Mouse (Mus musculus) forebrain, embryonic 16.5 days (tissue): ENCODE results near the gene Cstf3. TPM values are rescaled to one million over a fixed set of nuclear protein-coding genes. Genes with fewer than 3 reads are reported as not detected.

ENCODE experiments used
- ATAC-seq: fragments of 200-750 bp; cut with Nextera tagmentation; 2 replicates; pipeline ENCODE4 v1.8.0; 2017; ENCODE audit warnings: mild to moderate bottlenecking, moderate library complexity
- H3K27ac ChIP-seq: fragments of 300-500 bp; sonication (generic); 2 replicates; pipeline ENCODE4 v1.5.1; 2014; ENCODE audit warnings: low read length, control low read depth
- H3K27me3 ChIP-seq: fragments of 300-500 bp; sonication (generic); replicated peaks from 2 replicates; pipeline ENCODE4 v1.6.1; 2014; ENCODE audit warnings: low read length; ENCODE audit not compliant: control insufficient read depth, insufficient read depth
- H3K36me3 ChIP-seq: fragments of 300-500 bp; sonication (generic); 2 replicates; pipeline ENCODE4 v1.6.1; 2014; ENCODE audit not compliant: control insufficient read depth, insufficient read depth
- H3K4me1 ChIP-seq: fragments of 300-500 bp; sonication (generic); replicated peaks from 2 replicates; pipeline ENCODE4 v1.6.1; 2014; ENCODE audit warnings: low read length; ENCODE audit not compliant: control insufficient read depth, insufficient read depth
- H3K4me2 ChIP-seq: fragments of 300-500 bp; sonication (generic); 2 replicates; pipeline ENCODE4 v1.6.1; 2014; ENCODE audit warnings: mild to moderate bottlenecking, low read length, control low read depth
- H3K4me3 ChIP-seq: fragments of 300-500 bp; sonication (generic); replicated peaks from 2 replicates; pipeline ENCODE4 v1.5.1; 2014; ENCODE audit warnings: mild to moderate bottlenecking, low read length, control low read depth
- H3K9ac ChIP-seq: fragments of 300-500 bp; sonication (generic); replicated peaks from 2 replicates; pipeline ENCODE4 v1.6.1; 2014; ENCODE audit warnings: low read depth, low read length, control low read depth
- H3K9me3 ChIP-seq: fragments of 300-500 bp; sonication (generic); 2 replicates; pipeline ENCODE4 v1.6.1; 2016; ENCODE audit warnings: low read length; ENCODE audit not compliant: control insufficient read depth
- WGBS: fragments of 180-500 bp; shearing (Covaris S2); extraction: QIAGEN DNeasy Blood & Tissue Kit; methylation state at CpG from one replicate; pipeline ENCODE4 v1.1.7; 2014; 5-methylcytosine and 5-hydroxymethylcytosine counted together
- polyA plus RNA-seq: library from polyadenylated mRNA; unstranded; fragments of >200 nt; fragmentation: Nextera tagmentation; extraction: Ambion mirVana; gene quantifications from 2 replicates; pipeline ENCODE4 v1.2.1, GENCODE M21; 2015

Gene Cstf3
- polyA plus RNA-seq, 1 experiment from 2014 or later = 114 TPM

- Histone ChIP-seq H3K9me3 (no peaks in the 10 kb centered on the region), H3K27ac (no peak overlapping the region), H3K27me3 (no peaks in the 10 kb centered on the region), H3K4me2 (no peak overlapping the region), H3K4me3 (no peak overlapping the region), H3K9ac (no peak overlapping the region), H3K36me3 (no peaks in the 10 kb centered on the region), H3K4me1 (peaks cover 8% of the 10 kb centered on the region)
- no peak for ATAC-seq
- WGBS = 82% methylated on average over 5 of the region's 5 CpGs
Observed at GRCm38 (mm10) chr2:104576216-104576615, 14.1 kb upstream of the Cstf3 start.

DNA sequence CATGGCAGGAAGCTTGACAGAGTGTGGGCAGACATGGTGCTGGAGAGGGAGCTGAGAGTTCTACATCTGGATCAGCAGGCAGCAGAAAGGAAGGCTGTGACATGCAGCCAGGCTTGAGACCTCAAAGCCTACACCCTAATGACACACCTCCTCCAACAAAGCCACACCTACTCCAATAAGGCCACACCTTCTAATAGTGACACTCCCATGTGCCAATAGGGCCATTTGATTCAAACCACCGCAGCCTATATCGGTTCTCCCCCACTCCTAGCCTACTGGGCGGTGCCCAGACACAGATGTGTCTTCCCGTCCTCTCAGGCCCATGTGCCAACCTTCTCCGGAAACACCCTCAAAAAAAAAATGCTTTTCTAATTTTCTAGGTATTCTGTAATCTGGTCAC is 12.3 kb upstream of the Cstf3 start:
- 73% methylated on average over 5 of the region's 5 CpGs for WGBS
- no peak for ATAC-seq

DNA sequence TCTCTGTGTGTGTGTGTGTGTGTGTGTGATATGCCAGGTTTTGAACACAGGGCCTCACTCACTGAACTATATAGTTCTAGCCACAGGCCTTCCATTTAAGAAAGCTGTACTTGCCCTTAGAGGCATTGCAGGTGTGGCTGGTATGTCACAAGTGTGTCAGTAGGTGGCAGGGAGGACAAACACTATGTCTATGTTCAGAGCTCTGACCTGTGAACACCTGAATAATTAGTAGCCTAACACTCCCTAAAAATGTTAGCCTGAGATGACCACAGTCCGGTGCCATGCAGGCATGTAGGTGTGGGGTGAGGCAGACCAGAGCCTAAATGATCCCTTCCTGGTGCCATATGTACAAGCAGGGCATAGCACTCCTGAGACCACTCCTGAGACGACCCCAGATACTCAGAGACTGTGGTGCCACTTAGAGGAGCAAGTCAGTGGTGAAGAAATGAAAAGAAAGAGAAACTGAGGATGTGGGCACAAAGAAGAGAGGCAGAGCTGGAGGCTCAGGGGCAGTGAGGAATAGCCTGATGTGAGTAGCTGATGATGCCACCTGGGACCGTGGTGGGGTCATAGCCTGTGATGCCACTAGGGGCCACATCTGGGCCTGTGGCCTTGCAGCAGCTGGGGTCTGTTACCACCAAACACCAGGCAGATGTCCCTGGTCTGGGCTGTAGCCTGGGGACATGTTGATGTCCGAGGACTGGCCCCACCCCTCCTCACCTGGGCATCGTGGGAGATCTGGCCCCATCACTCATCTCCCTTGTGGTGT is 11.3 kb upstream of the Cstf3 start:
- Histone ChIP-seq H3K4me1 (no peaks in the 10 kb centered on the region), H3K9me3 (no peaks in the 10 kb centered on the region), H3K36me3 (no peaks in the 10 kb centered on the region), H3K4me2 (no peak overlapping the region), H3K4me3 (no peak overlapping the region), H3K9ac (no peak overlapping the region), H3K27me3 (no peaks in the 10 kb centered on the region), H3K27ac (no peak overlapping the region)
- 84% methylated on average over 5 of the region's 5 CpGs for WGBS
- no peak for ATAC-seq

More for the DNA sequence above, 12.3 kb upstream of the Cstf3 start:
- Histone ChIP-seq H3K27me3 (no peaks in the 10 kb centered on the region), H3K4me3 (no peak overlapping the region), H3K27ac (no peak overlapping the region), H3K36me3 (no peaks in the 10 kb centered on the region), H3K4me1 (peaks cover under 1% of the 10 kb centered on the region), H3K4me2 (no peak overlapping the region), H3K9me3 (no peaks in the 10 kb centered on the region), H3K9ac (no peak overlapping the region)

DNA sequence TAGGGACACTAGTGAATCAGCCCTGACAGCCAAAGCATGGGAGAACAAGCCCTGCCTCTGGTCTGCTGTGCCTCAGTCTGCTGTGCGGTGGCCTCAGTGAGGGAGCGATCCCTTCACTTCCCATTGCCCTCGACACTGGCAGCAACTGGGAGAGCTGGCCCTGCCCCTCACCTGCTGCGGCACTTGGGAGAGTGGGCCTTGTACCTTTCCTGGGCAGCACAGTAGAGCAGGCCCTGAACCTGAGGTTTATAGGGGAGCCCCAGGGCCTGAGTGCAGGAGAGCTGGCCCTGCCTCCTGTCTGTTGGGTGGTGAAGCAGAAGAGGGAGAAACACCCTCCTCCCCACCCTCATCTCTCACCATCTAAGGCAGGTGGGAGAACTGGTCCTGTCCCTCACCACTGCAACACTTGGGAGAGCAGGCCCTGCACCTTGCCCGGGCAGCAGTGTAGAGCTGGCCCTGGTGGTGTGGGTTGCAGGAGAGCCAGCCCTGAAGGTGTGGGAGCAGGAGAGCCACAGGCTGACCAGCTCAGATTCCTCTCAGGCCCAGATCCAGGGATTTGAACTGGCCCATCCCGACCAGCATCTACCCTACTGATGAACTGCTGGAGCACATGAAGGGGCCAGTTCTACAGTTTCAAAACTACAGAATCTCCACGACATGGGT is 10.4 kb upstream of the Cstf3 start:
- Histone ChIP-seq H3K27me3 (no peaks in the 10 kb centered on the region), H3K9ac (no peak overlapping the region), H3K9me3 (no peaks in the 10 kb centered on the region), H3K4me1 (no peaks in the 10 kb centered on the region), H3K36me3 (no peaks in the 10 kb centered on the region), H3K27ac (no peak overlapping the region), H3K4me3 (no peak overlapping the region), H3K4me2 (no peak overlapping the region)
- no peak for ATAC-seq
- 85% methylated on average over 7 of the region's 7 CpGs for WGBS

- no peak for ATAC-seq
- Histone ChIP-seq H3K27ac (no peak overlapping the region), H3K4me1 (no peaks in the 10 kb centered on the region), H3K9ac (no peak overlapping the region), H3K4me2 (no peak overlapping the region), H3K4me3 (no peak overlapping the region), H3K27me3 (no peaks in the 10 kb centered on the region), H3K36me3 (no peaks in the 10 kb centered on the region), H3K9me3 (no peaks in the 10 kb centered on the region)
- 52% methylated on average over 9 of the region's 9 CpGs for whole genome bisulfite sequencing
Observed at GRCm38 (mm10) chr2:104581281-104581879, 8.9 kb upstream of the Cstf3 start.

DNA sequence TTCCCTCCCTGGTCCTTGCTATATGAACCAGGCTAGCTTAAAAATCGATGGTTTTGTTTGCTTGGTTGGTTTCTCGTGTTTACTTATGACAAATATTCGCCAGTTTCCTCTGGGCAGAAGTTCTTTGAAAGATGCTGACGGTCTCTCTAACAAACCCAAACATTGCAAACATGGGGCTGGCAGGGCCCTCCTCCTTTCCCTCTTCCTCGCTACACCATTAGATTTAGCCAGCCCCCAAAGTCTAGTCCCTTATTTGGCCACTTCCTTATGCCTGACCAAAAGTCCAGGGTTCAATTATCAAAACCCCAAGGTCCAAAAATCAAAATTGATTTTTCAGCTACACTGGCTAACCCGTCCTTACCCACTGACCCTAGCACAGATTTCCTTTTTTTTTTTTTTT is 7.3 kb upstream of the Cstf3 start:
- no peak overlapping the region for H3K9ac ChIP-seq
- no peaks in the 10 kb centered on the region for H3K36me3 ChIP-seq
- no peak overlapping the region for H3K4me2 ChIP-seq
- no peak overlapping the region for H3K27ac ChIP-seq
- H3K27me3 ChIP-seq = no peaks in the 10 kb centered on the region
- no peaks in the 10 kb centered on the region for H3K4me1 ChIP-seq
- no peak overlapping the region for H3K4me3 ChIP-seq
- no peak for ATAC-seq
- H3K9me3 ChIP-seq = no peaks in the 10 kb centered on the region
- WGBS = 80% methylated on average over 6 of the region's 6 CpGs

GRCm38 (mm10) chr2:104584226-104584625 is 6.1 kb upstream of the Cstf3 start:
- no peaks in the 10 kb centered on the region for H3K27me3 ChIP-seq
- H3K36me3 ChIP-seq = no peaks in the 10 kb centered on the region
- H3K4me1 ChIP-seq = peaks cover 2% of the 10 kb centered on the region
- no peak overlapping the region for H3K4me3 ChIP-seq
- H3K27ac ChIP-seq = no peak overlapping the region
- H3K9me3 ChIP-seq = no peaks in the 10 kb centered on the region
- H3K9ac ChIP-seq = no peak overlapping the region
- WGBS = 73% methylated on average over 7 of the region's 7 CpGs
- no peak overlapping the region for H3K4me2 ChIP-seq
- no peak for ATAC-seq

- no peaks in the 10 kb centered on the region for H3K9me3 ChIP-seq
- H3K4me2 ChIP-seq = no peak overlapping the region
- no peaks in the 10 kb centered on the region for H3K27me3 ChIP-seq
- H3K9ac ChIP-seq = no peak overlapping the region
- WGBS = 51% methylated on average over 2 of the region's 2 CpGs
- peaks cover 6% of the 10 kb centered on the region for H3K4me1 ChIP-seq
- H3K4me3 ChIP-seq = no peak overlapping the region
- ATAC-seq = no peak
- no peaks in the 10 kb centered on the region for H3K36me3 ChIP-seq
- H3K27ac ChIP-seq = no peak overlapping the region
Observed at GRCm38 (mm10) chr2:104585645-104586044, 4.7 kb upstream of the Cstf3 start.

GRCm38 (mm10) chr2:104588552-104588951 is 1.8 kb upstream of the Cstf3 start:
- no peaks in the 10 kb centered on the region for H3K9me3 ChIP-seq
- H3K27me3 ChIP-seq = no peaks in the 10 kb centered on the region
- no peak overlapping the region for H3K27ac ChIP-seq
- no peaks in the 10 kb centered on the region for H3K36me3 ChIP-seq
- H3K4me2 ChIP-seq = no peak overlapping the region
- WGBS = 90% methylated on average over 5 of the region's 5 CpGs
- H3K4me1 ChIP-seq = peaks cover 19% of the 10 kb centered on the region
- H3K4me3 ChIP-seq = no peak overlapping the region
- no peak overlapping the region for H3K9ac ChIP-seq
- ATAC-seq = no peak
